Mouse (Mus musculus) bone marrow macrophage, adult 2 months (primary cell): Measurements from ENCODE around the gene Olah.

Experiments used
- CTCF ChIP-seq: IDR thresholded peaks from 2 replicates; pipeline ENCODE4 v1.5.1; 2012; ENCODE audit warnings: low read depth, mild to moderate bottlenecking, low read length, moderate library complexity
- POLR2A ChIP-seq: IDR thresholded peaks from 2 replicates; pipeline ENCODE4 v1.6.1; 2012; ENCODE audit warnings: mild to moderate bottlenecking, low read depth, low read length, borderline replicate concordance

DNA sequence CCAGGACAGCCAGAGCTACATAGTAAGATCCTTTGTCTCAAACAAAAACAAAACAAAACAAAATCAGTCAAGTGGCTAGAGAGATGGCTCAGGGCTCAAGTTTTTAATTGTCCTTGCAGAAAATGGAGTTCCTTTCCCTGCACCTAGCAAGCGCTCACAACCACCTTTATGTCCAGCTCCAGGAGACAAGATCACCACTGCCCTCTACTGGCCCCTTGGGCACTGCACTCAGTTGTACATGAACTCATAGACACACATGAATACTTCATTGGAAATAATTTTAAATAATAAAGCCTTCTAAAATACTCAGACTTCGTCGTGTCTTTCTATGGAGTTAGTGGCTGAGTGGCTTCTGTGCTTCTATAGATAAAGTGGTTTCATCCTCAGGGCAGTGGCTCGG is 17.2 kb upstream of the Olah start:
- peak; percentile 66 for TF ChIP-seq CTCF
- no peak for TF ChIP-seq POLR2A
